Mouse (Mus musculus) stomach, postnatal 0 days (tissue): ENCODE measurements at regions not wholly inside any gene's neighbourhood (a gene's known extent, or its start where the extent isn't known, plus 50 kb on each side); places are given as distances from the start of the nearest gene placed in this dataset.
"Not testable (repeated sequence)": the region's sequence is repeated elsewhere in the genome, so short reads cannot be mapped to it uniquely, and the experiment has no call there.

Source experiments
- CTCF ChIP-seq: IDR thresholded peaks from 2 replicates; pipeline ENCODE4 v1.5.1; 2016; ENCODE audit warnings: antibody characterized with exemption, low read depth, mild to moderate bottlenecking, moderate library complexity
- EP300 ChIP-seq: optimal IDR thresholded peaks from 2 replicates; pipeline ENCODE3; 2016; ENCODE audit warnings: antibody characterized with exemption

GRCm38 (mm10) chr16:29927276-29927675 lies 136.9 kb upstream of the Hes1 start:
- TF ChIP-seq CTCF, EP300: not testable (repeated sequence)
